Mouse (Mus musculus) neural tube, embryonic 10.5 days (tissue): ENCODE results near the gene Nanog.

ENCODE experiments used
- DNase-seq: peaks from one replicate; pipeline ENCODE4 v3.0.0-alpha.2; 2017; ENCODE audit warnings: low spot score; ENCODE audit errors: extremely low spot score

The Nanog gene

GRCm38 (mm10) chr6:122762480-122762879 lies 55.2 kb downstream of the Nanog start:
- DNase-seq = no peak

GRCm38 (mm10) chr6:122762952-122763700 lies 55.8 kb downstream of the Nanog start:
- DNase-seq = no peak

DNA sequence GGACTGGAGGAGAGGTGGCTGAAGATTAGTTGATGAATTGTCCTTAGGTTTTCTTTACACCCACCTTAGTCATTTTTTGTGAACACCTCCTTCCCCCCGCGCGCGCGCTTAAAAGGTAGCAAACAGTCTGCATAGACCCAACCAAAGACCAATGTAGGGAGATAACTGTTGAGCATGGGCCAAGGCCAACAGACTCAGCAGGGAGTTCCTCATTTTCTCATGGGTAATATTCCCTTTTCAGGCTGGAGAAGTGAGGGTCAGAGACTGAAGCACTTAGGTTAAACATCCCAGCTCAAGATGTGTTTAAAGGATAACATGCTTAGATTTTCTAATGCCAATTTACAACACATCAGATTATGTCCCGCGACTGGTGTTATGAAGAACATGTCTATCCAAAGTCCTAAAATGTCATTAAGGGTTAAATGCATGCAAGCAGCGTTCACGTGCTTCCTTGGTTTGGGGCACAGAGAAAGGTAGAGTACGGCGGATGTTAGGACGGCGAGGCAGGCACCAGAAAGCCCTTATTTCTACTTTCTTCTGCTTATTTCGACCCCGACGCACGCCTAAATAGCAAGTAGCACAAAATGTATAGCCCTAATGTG lies 56.7 kb downstream of the Nanog start:
- DNase-seq = no peak
